Mouse (Mus musculus): ENCODE results near the gene Slc22a23. TPM values are rescaled to one million over a fixed set of nuclear protein-coding genes. Genes with fewer than 3 reads are reported as not detected.

The Slc22a23 gene
- polyA plus RNA-seq, 1 experiment from 2014 or later: 16.7 TPM

GRCm38 (mm10) chr13:34157596-34158157 lies 187.3 kb downstream of the Slc22a23 start:
- no peaks in the 10 kb centered on the region for H3K27me3 ChIP-seq (replicated peaks)
- H3K4me1 ChIP-seq: peaks cover 10% of the 10 kb centered on the region
- H3K4me2 ChIP-seq (replicated peaks): no peak overlapping the region
- ATAC-seq (ENCODE audit: low FRiP score, low read depth): no peak
- H3K4me3 ChIP-seq: no peak overlapping the region
- WGBS: 89% methylated on average over 3 of the region's 3 CpGs
- H3K9me3 ChIP-seq: no peaks in the 10 kb centered on the region
- no peak overlapping the region for H3K9ac ChIP-seq
- H3K36me3 ChIP-seq: no peaks in the 10 kb centered on the region
- H3K27ac ChIP-seq: no peak overlapping the region

GRCm38 (mm10) chr13:34156840-34157185 lies 188.2 kb downstream of the Slc22a23 start:
- Histone ChIP-seq H3K4me3 (no peak overlapping the region), H3K27me3 (replicated peaks) (no peaks in the 10 kb centered on the region), H3K4me1 (peaks cover 6% of the 10 kb centered on the region; the same call in 1 of the 2 replicates), H3K36me3 (no peaks in the 10 kb centered on the region), H3K9me3 (no peaks in the 10 kb centered on the region), H3K9ac (no peak overlapping the region), H3K27ac (no peak overlapping the region), H3K4me2 (replicated peaks) (no peak overlapping the region)
- no peak for ATAC-seq (ENCODE audit: low FRiP score, low read depth)
- 69% methylated on average over 2 of the region's 2 CpGs for WGBS

GRCm38 (mm10) chr13:34156133-34156839 lies 188.7 kb downstream of the Slc22a23 start:
- no peak overlapping the region for H3K27ac ChIP-seq
- H3K4me3 ChIP-seq: no peak overlapping the region
- 67% methylated on average over 8 of the region's 8 CpGs for WGBS
- no peak overlapping the region for H3K9ac ChIP-seq
- no peak overlapping the region for H3K4me2 ChIP-seq (replicated peaks)
- H3K36me3 ChIP-seq: no peaks in the 10 kb centered on the region
- H3K27me3 ChIP-seq (replicated peaks): no peaks in the 10 kb centered on the region
- peaks cover 6% of the 10 kb centered on the region; the same call in 1 of the 2 replicates for H3K4me1 ChIP-seq
- ATAC-seq (ENCODE audit: low FRiP score, low read depth): no peak
- no peaks in the 10 kb centered on the region for H3K9me3 ChIP-seq

GRCm38 (mm10) chr13:34154931-34155272 lies 190.1 kb downstream of the Slc22a23 start:
- Histone ChIP-seq H3K27ac (no peak overlapping the region), H3K9ac (no peak overlapping the region)

GRCm38 (mm10) chr13:34154217-34154930 lies 190.6 kb downstream of the Slc22a23 start:
- H3K27me3 ChIP-seq (replicated peaks): no peaks in the 10 kb centered on the region
- H3K36me3 ChIP-seq: no peaks in the 10 kb centered on the region
- no peak overlapping the region for H3K4me3 ChIP-seq
- H3K9ac ChIP-seq: no peak overlapping the region
- peak; percentile 57 for ATAC-seq (ENCODE audit: low FRiP score, low read depth)
- no peaks in the 10 kb centered on the region for H3K9me3 ChIP-seq
- 59% methylated on average over 13 of the region's 13 CpGs for WGBS
- H3K27ac ChIP-seq: no peak overlapping the region
- peaks cover 20% of the 10 kb centered on the region for H3K4me1 ChIP-seq
- 0 out of 2 replicates have a peak overlapping the region, but pooled peaks have one; percentile 24 for H3K4me2 ChIP-seq (replicated peaks)

More at GRCm38 (mm10) chr13:34154931-34155272, 190.1 kb downstream of the Slc22a23 start:
- ATAC-seq (ENCODE audit: low FRiP score, low read depth): no peak
- Histone ChIP-seq H3K4me2 (replicated peaks) (0 out of 2 replicates have a peak overlapping the region, but pooled peaks have one; percentile 24), H3K4me3 (no peak overlapping the region), H3K9me3 (no peaks in the 10 kb centered on the region), H3K36me3 (no peaks in the 10 kb centered on the region), H3K27me3 (replicated peaks) (no peaks in the 10 kb centered on the region), H3K4me1 (peaks cover 15% of the 10 kb centered on the region)
- WGBS: 35% methylated on average over 3 of the region's 3 CpGs

- 77% methylated on average over 5 of the region's 5 CpGs for WGBS
- no peaks in the 10 kb centered on the region for H3K36me3 ChIP-seq
- H3K9me3 ChIP-seq: no peaks in the 10 kb centered on the region
- peaks cover 21% of the 10 kb centered on the region for H3K4me1 ChIP-seq
- H3K4me3 ChIP-seq: no peak overlapping the region
- no peaks in the 10 kb centered on the region for H3K27me3 ChIP-seq (replicated peaks)
- no peak overlapping the region for H3K27ac ChIP-seq
- no peak overlapping the region for H3K9ac ChIP-seq
- 0 out of 2 replicates have a peak overlapping the region, but pooled peaks have one; percentile 16 for H3K4me2 ChIP-seq (replicated peaks)
- no peak for ATAC-seq (ENCODE audit: low FRiP score, low read depth)
Observed at GRCm38 (mm10) chr13:34153254-34154011, 191.5 kb downstream of the Slc22a23 start.

GRCm38 (mm10) chr13:34152695-34153094 lies 192.3 kb downstream of the Slc22a23 start:
- WGBS: 67% methylated on average over 7 of the region's 7 CpGs
- Histone ChIP-seq H3K9me3 (no peaks in the 10 kb centered on the region), H3K4me3 (no peak overlapping the region), H3K36me3 (no peaks in the 10 kb centered on the region), H3K4me2 (replicated peaks) (no peak overlapping the region), H3K27ac (no peak overlapping the region), H3K9ac (no peak overlapping the region), H3K4me1 (peaks cover 28% of the 10 kb centered on the region), H3K27me3 (replicated peaks) (no peaks in the 10 kb centered on the region)
- ATAC-seq (ENCODE audit: low FRiP score, low read depth): no peak

GRCm38 (mm10) chr13:34151425-34151824 lies 193.6 kb downstream of the Slc22a23 start:
- 95% methylated on average over 1 of the region's 1 CpGs for WGBS
- no peaks in the 10 kb centered on the region for H3K27me3 ChIP-seq (replicated peaks)
- H3K9me3 ChIP-seq: no peaks in the 10 kb centered on the region
- ATAC-seq (ENCODE audit: low FRiP score, low read depth): no peak
- no peak overlapping the region for H3K9ac ChIP-seq
- no peak overlapping the region for H3K4me2 ChIP-seq (replicated peaks)
- no peak overlapping the region for H3K4me3 ChIP-seq
- no peak overlapping the region for H3K27ac ChIP-seq
- peaks cover 30% of the 10 kb centered on the region for H3K4me1 ChIP-seq
- H3K36me3 ChIP-seq: no peaks in the 10 kb centered on the region

- Histone ChIP-seq H3K4me3 (0 out of 2 replicates have a peak overlapping the region, but pooled peaks have one; percentile 7), H3K27me3 (replicated peaks) (no peaks in the 10 kb centered on the region), H3K9me3 (no peaks in the 10 kb centered on the region), H3K4me1 (peaks cover 30% of the 10 kb centered on the region), H3K4me2 (replicated peaks) (peak overlapping the region; percentile 60), H3K9ac (peak overlapping the region; percentile 63), H3K27ac (peak overlapping the region; percentile 96), H3K36me3 (no peaks in the 10 kb centered on the region)
- 16% methylated on average over 19 of the region's 19 CpGs for WGBS
- no peak for ATAC-seq (ENCODE audit: low FRiP score, low read depth)
Observed at GRCm38 (mm10) chr13:34150271-34151027, 194.5 kb downstream of the Slc22a23 start.

GRCm38 (mm10) chr13:34149463-34150176 lies 195.4 kb downstream of the Slc22a23 start:
- H3K4me3 ChIP-seq: peak overlapping the region; percentile 24; the same call in 1 of the 2 replicates
- H3K4me1 ChIP-seq: peaks cover 30% of the 10 kb centered on the region
- no peaks in the 10 kb centered on the region for H3K27me3 ChIP-seq (replicated peaks)
- H3K9ac ChIP-seq: peak overlapping the region; percentile 63
- 53% methylated on average over 5 of the region's 5 CpGs for WGBS
- peak overlapping the region; percentile 96 for H3K27ac ChIP-seq
- peak overlapping the region; percentile 60 for H3K4me2 ChIP-seq (replicated peaks)
- H3K9me3 ChIP-seq: no peaks in the 10 kb centered on the region
- no peaks in the 10 kb centered on the region for H3K36me3 ChIP-seq
- ATAC-seq (ENCODE audit: low FRiP score, low read depth): peak; percentile 21; the same call in 1 of the 2 replicates

Data from neural tube, embryonic 12.5 days (tissue).